Comparison of ENCODE assay signal across 7 mouse cellular contexts in the genomic region with DNA sequence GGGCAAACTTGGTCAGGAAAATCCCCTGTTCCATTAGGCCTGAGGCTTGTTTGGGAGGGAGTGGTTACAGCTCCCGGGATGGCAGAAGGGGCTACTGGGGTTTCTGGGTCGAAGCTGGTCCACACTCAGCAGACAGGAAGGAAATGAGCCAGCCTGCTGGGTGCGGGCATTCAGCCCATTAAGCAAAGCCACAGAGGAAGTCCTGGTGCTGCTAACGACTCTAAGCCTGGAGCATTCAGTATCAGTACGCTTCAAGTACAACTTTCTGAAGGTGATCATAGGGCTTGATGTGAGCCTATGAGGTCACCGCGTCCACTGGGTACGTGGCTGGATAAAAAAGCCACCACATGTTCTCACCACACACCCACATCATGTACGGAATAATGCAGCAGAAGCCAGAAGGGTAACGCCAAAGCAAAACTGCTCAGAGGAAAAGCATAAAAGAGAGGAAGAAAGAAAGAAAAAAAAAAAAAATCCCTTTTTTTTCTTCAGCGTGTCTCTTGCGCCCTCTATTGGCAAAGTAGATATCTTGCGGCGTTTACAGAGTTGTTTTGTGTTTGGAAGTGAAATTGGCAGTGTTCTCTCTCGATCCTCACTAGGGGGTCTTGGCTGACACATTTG.
A peak's percentile ranks its signal among the peaks of the same experiment; 100 is the strongest.
DNase-seq lines count a peak whose midpoint lies in the region; ATAC-seq lines count a peak whose summit lies in the region.

No protein-coding gene starts in this region.

- peak overlapping the region; percentile 23 for H3K9ac ChIP-seq in embryonic facial prominence, embryonic 13.5 days

- 12% methylated on average over 15 of the region's 15 CpGs for WGBS in embryonic facial prominence, embryonic 13.5 days

- intact Hi-C loops in heart, postnatal 36 days (cut with DNase I): loop anchor here (1.0 to 10.0 kb wide), 3 partner anchors 744 to 1708 kb away; no protein-coding TSS in a partner anchor

- peak overlapping the region; percentile 62; the same call in 1 of the 2 replicates for H3K27ac ChIP-seq in embryonic facial prominence, embryonic 13.5 days

- no peaks in the 10 kb centered on the region for H3K27me3 ChIP-seq in embryonic facial prominence, embryonic 13.5 days
- no peaks in the 10 kb centered on the region for H3K27me3 ChIP-seq in megakaryocyte, embryonic 14.5 days (replicated peaks)

- H3K4me3 ChIP-seq in embryonic facial prominence, embryonic 13.5 days: peak overlapping the region; percentile 31
- H3K4me3 ChIP-seq in megakaryocyte, embryonic 14.5 days (replicated peaks): peak overlapping the region; percentile 88

- DNase-seq in ES-CJ7 (ENCODE audit: low read depth, low spot score): peak; percentile 46
- peak; percentile 1 to 2 for DNase-seq in heart, postnatal 36 days
- DNase-seq in layer of hippocampus, postnatal 25 days (ENCODE audit: extremely low spot score in 1 of 2, low spot score in 1 of 2): peak; percentile 18 to 24
- peak; percentile 37 to 61 for DNase-seq in right cerebral cortex, adult 2 months (ENCODE audit: low spot score in 2 of 2)

- H3K9me3 ChIP-seq in embryonic facial prominence, embryonic 13.5 days: no peaks in the 10 kb centered on the region
- H3K9me3 ChIP-seq in megakaryocyte, embryonic 14.5 days: peaks cover 4% of the 10 kb centered on the region

- peak; percentile 56 for ATAC-seq in activated CD4-positive, CD25-positive, alpha-beta regulatory T cell, adult 4 months
- peak; percentile 72; the same call in 1 of the 2 replicates for ATAC-seq in embryonic facial prominence, embryonic 13.5 days (ENCODE audit: insufficient number of reproducible peaks, insufficient read depth, low FRiP score, low TSS enrichment, low read depth)

- peak overlapping the region; percentile 59 for H3K4me2 ChIP-seq in embryonic facial prominence, embryonic 13.5 days

- H3K36me3 ChIP-seq in embryonic facial prominence, embryonic 13.5 days: no peaks in the 10 kb centered on the region
- no peaks in the 10 kb centered on the region for H3K36me3 ChIP-seq in megakaryocyte, embryonic 14.5 days (replicated peaks; ENCODE audit: low read length)

- H3K4me1 ChIP-seq in embryonic facial prominence, embryonic 13.5 days: peaks cover 5% of the 10 kb centered on the region
- H3K4me1 ChIP-seq in megakaryocyte, embryonic 14.5 days: peaks cover 12% of the 10 kb centered on the region

Comparison
In these comparisons a context has a peak if more than half of its experiments do, and no peak if none do; other contexts are left out.
1. Peak in every context shown above with its lines: DNase-seq, ATAC-seq, H3K4me3 ChIP-seq and H3K27ac ChIP-seq.